Mouse (Mus musculus): ENCODE results near the gene Mobp. TPM values are rescaled to one million over a fixed set of nuclear protein-coding genes. Genes with fewer than 3 reads are reported as not detected.
A peak's percentile ranks its signal among the peaks of the same experiment; 100 is the strongest.
"Not testable (repeated sequence)": the region's sequence is repeated elsewhere in the genome, so short reads cannot be mapped to it uniquely, and the experiment has no call there.

Mobp gene
- polyA plus RNA-seq (2016; fragmentation: Nextera tagmentation; extraction: Ambion mirVana), result 0.53 and 0.93 TPM in 2 replicates

DNA sequence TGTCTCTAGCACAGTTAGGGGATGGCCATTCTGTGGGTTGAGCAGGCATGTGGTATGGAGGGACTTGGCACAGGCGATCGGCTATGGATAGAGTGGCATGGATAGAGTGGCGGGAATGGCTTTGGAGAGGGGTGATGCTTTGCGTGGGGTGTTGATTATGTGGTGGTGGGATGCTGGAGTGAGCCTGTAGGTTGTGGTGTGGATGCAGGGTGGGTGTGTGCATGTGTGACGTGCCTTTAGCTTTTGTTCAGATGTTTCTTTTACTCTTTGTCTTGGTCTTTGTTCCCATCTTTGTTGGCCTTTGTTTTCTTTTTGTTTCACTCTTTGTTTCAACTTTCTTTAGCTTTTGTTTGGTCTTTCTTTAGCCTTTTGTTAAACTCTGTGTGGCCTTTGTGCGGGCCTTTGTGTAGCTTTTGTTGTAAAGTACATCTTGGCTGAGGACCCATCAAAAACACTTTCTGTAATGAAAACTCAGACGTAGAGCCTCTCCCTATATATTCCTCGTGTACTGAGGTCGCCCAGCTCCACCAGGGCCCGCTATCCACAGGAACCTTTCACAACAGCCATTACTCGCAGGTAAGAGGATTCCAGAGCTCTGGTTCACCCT lies at the start of gene Mobp:
Mobp (plus strand) TSS at position 486 of the 607 bp plus-strand sequence.
- H3K27ac ChIP-seq (replicated peaks), result no peak within 1 kb of the TSS; the same call in 1 of the 2 replicates
- no peak within 1 kb of the TSS for H3K4me3 ChIP-seq
- H3K27me3 ChIP-seq (replicated peaks; ENCODE audit: low read depth, poor library complexity, severe bottlenecking), result peaks cover 3% of the 10 kb centered on the region; the same call in 1 of the 2 replicates
- no peaks in the 10 kb centered on the region for H3K36me3 ChIP-seq (replicated peaks)
- H3K4me1 ChIP-seq, result no peaks in the 10 kb centered on the region; the same call in 1 of the 2 replicates
- DNase-seq (ENCODE audit: low spot score), result no peak
- H3K9me3 ChIP-seq, result no peaks in the 10 kb centered on the region
- 61% methylated on average over 11 of the region's 11 CpGs for WGBS

DNA sequence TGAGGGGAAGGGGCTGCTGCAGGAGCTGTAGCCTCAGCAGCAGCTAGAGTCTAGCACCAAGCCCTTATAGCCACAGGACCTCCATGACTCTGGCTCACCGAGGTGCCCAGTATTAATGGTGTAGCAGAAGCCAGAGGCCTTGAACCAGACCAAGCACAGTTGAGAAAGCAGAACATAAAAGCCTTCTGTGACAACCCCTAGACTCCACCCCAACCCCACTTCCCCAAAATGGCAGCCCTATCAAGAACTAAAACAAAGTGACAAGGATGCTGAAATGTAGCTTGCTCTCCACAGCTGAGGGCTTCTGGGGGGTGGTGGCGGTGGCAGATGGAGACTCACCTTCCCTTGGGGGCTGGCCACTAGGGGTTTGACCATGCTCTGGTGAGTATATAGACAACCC lies 48.3 kb upstream of the Mobp start:
- no peak for DNase-seq (ENCODE audit: low spot score)
- H3K9me3 ChIP-seq, result peaks cover 25% of the 10 kb centered on the region; the same call in 1 of the 2 replicates
- no peak overlapping the region for H3K27ac ChIP-seq (replicated peaks)
- 96% methylated on average over 2 of the region's 2 CpGs for whole genome bisulfite sequencing
- H3K4me1 ChIP-seq, result 0 out of 2 replicates have a peak, but pooled peaks cover 4% of the 10 kb centered on the region
- H3K36me3 ChIP-seq (replicated peaks), result no peaks in the 10 kb centered on the region
- no peak overlapping the region for H3K4me3 ChIP-seq
- no peaks in the 10 kb centered on the region for H3K27me3 ChIP-seq (replicated peaks; ENCODE audit: low read depth, poor library complexity, severe bottlenecking)

DNA sequence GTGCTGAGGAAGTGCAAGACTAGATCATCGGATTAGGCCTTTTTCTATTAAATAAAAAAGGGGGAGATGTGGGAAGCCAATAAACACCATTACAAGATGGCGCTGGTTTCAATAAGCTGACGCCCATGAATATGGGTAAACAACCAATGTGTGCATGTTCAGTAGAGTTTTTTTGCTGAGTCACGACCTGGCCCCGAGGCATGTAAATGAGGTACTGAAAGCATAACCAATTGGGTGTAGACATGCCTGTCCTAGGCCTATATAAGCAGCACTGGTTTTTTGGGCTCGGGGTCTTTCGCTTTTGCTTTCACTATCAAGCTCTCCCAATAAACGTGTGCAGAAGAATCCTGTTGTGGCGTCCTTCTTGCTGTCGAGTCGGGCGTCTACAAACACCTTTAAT lies 40.6 kb upstream of the Mobp start:
- H3K4me3 ChIP-seq; H3K4me1 ChIP-seq; H3K9me3 ChIP-seq; H3K27ac ChIP-seq (replicated peaks); H3K36me3 ChIP-seq (replicated peaks); H3K27me3 ChIP-seq (replicated peaks; ENCODE audit: low read depth, poor library complexity, severe bottlenecking); DNase-seq (ENCODE audit: low spot score): not testable (repeated sequence)
- WGBS, result 94% methylated on average over 12 of the region's 12 CpGs

DNA sequence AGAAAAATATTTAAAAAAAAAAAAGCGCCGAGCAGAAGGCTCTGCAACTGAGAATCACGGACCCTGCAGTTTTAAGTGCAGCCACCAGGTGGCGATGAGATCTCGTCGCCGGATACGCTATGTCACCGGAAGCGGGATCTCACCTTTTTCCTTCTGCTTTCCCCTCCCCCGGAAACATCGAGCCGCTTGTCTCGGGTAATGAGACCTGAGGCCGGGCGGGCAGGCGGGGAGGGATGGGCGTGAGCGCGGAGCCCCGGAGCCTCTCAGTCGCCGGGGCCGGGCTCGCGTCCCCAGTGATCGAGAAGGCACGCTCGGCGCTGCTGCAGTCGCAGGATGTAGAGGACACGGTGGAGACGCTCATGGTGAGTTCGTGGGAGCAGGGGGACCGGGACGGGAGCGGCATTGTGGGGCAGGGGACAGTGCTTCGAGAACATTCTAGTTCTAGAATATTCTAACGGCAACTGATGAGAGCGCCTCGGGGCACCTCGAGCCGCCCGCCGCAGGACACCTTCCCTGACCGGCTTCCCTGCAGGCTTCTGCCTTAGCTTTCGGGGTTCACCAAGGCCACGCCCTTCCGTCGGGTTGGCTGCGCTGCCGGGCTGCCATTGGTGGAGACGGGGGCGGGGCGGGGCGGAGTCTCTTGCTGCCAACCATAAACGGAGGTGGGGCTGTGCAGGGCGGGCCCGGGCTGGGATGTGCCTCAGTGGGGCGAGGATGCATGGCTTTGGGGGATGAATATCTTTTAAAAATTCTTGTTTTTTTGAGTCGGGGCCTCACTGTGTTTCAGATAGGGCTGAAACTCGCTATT lies 39.1 kb upstream of the Mobp start, which contains the start of gene Slc25a38:
Slc25a38 (plus strand) TSS at position 164 of the 808 bp plus-strand sequence.
- peak within 1 kb of the TSS; percentile 81 for H3K4me3 ChIP-seq
- 2% methylated on average over 62 of the region's 62 CpGs for WGBS
- peak within 1 kb of the TSS; percentile 92 for H3K27ac ChIP-seq (replicated peaks)
- no peaks in the 10 kb centered on the region for H3K27me3 ChIP-seq (replicated peaks; ENCODE audit: low read depth, poor library complexity, severe bottlenecking)
- DNase-seq (ENCODE audit: low spot score), result peak; percentile 96
- H3K4me1 ChIP-seq, result peaks cover 9% of the 10 kb centered on the region; the same call in 1 of the 2 replicates
- no peaks in the 10 kb centered on the region for H3K36me3 ChIP-seq (replicated peaks)
- no peaks in the 10 kb centered on the region for H3K9me3 ChIP-seq

DNA sequence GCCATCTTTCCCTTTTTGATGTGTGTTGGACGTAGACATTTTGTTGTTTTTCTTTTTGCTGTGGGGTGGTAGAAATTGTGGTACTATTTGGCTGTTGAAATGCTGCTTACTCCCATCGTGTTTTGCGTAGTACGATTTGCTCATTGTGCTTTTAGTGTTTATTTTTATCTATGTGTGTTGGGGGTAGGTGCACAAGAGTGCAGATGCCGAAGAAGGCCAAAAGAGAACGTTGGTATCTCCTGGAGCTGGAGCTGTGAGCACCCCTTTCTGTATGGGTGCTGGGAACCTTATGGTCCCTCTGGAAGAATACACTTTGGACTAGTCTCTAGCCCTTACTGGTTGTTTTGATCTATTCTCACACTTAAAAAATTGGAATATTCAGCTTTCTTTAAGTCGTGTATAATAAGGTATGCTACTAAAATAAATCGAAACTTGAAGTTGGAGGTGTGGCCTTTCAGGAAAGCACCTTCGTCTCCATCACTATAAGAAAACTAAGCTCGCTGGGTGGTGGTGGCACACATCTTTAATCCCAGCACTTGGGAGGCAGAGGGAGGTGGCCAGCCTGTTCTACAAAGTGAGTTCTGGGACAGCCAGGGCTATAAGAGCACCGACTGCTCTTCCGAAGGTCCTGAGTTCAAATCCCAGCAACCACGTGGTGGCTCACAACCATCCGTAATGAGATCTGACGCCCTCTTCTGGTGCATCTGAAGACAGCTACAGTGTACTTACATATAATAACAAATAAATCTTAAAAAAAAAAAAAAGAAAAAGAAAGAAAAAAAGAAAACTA lies 38.2 kb upstream of the Mobp start:
- 79% methylated on average over 15 of the region's 15 CpGs for WGBS
- H3K27ac ChIP-seq (replicated peaks), result peak overlapping the region; percentile 92

DNA sequence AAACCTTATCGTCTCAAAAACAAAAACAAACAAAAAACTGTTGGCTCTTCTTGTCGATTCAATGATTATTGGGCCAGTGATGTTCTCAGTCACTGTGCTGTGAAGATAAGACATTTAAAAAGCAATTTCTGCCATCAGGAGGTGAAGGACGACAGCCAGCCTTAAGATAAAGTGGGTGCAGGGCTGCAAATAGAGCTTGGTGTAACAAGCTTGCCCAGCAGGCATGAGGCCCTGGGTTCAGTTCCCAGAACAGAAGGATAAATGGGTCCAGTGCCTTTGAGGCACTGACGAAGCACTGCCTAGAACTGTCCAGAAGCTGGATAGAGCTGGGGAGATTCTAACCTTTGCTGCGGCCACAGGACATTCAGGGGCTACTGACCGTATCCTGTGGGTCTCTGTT lies 37.0 kb upstream of the Mobp start:
- Histone ChIP-seq H3K4me1 (peaks cover 9% of the 10 kb centered on the region; the same call in 1 of the 2 replicates), H3K27me3 (replicated peaks; ENCODE audit: low read depth, poor library complexity, severe bottlenecking) (no peaks in the 10 kb centered on the region), H3K4me3 (no peak overlapping the region), H3K27ac (replicated peaks) (no peak overlapping the region), H3K36me3 (replicated peaks) (peaks cover 7% of the 10 kb centered on the region), H3K9me3 (no peaks in the 10 kb centered on the region)
- no peak for DNase-seq (ENCODE audit: low spot score)
- WGBS, result 94% methylated on average over 6 of the region's 6 CpGs

More for the DNA sequence above, 38.2 kb upstream of the Mobp start:
- Histone ChIP-seq H3K4me3 (peak overlapping the region; percentile 81), H3K36me3 (replicated peaks) (no peaks in the 10 kb centered on the region), H3K9me3 (no peaks in the 10 kb centered on the region), H3K27me3 (replicated peaks; ENCODE audit: low read depth, poor library complexity, severe bottlenecking) (no peaks in the 10 kb centered on the region), H3K4me1 (peaks cover 9% of the 10 kb centered on the region; the same call in 1 of the 2 replicates)
- no peak for DNase-seq (ENCODE audit: low spot score)

DNA sequence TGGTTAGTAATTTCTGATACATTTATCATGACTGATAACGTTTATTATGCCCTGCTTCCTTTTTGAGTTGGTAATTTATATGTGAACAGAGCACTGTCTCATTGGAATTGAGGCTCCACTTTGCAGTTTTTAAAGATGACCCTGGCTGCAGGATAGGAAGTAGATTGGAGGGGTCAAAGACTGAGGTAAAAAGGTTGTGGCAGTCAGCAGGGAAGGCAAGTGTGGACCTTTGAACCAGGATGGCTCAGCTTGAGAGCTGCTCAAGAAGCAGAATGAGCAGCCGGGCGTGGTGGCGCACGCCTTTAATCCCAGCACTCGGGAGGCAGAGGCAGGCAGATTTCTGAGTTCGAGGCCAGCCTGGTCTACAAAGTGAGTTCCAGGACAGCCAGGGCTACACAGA lies 36.1 kb upstream of the Mobp start:
- no peaks in the 10 kb centered on the region for H3K27me3 ChIP-seq (replicated peaks; ENCODE audit: low read depth, poor library complexity, severe bottlenecking)
- H3K4me3 ChIP-seq, result no peak overlapping the region
- peaks cover 17% of the 10 kb centered on the region for H3K36me3 ChIP-seq (replicated peaks)
- 98% methylated on average over 7 of the region's 7 CpGs for whole genome bisulfite sequencing
- H3K4me1 ChIP-seq, result peaks cover 9% of the 10 kb centered on the region; the same call in 1 of the 2 replicates
- no peak for DNase-seq (ENCODE audit: low spot score)
- no peak overlapping the region for H3K27ac ChIP-seq (replicated peaks)
- H3K9me3 ChIP-seq, result no peaks in the 10 kb centered on the region

DNA sequence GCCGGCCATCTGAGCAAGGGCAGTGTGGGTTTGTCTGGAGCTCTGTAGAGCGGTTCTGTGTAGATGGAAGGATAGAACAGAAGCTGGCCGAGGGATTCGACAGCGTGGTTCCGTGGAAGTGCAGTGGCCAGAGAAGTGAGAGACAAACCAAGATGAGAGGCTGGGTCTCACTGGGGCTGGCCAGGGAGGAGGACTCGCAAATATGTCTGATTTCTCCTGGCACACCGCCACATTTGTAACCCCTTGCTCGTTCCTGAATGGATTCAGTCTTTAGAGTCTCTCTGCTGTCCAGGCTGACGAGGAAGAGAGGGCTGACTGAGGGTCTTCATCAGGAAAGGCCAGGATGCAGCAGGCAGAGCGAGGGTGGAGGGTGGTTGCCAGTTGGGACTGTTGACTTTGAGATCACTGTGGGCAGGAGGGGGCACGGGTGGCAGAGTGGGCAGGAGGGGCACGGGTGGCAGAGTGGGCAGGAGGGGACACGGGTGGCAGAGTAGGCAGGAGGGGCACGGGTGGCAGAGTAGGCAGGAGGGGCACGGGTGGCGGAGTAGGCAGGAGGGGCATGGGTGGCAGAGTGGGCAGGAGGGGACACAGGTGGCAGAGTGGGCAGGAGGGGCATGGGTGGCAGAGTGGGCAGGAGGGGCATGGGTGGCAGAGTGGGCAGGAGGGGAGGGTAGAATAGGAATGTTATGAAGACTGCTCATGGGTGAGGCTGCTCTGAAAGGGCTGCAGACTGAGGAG lies 35.3 kb upstream of the Mobp start:
- Histone ChIP-seq H3K27ac (replicated peaks) (peak overlapping the region; percentile 37; the same call in 1 of the 2 replicates), H3K36me3 (replicated peaks) (peaks cover 25% of the 10 kb centered on the region), H3K4me3 (no peak overlapping the region), H3K4me1 (peaks cover 9% of the 10 kb centered on the region; the same call in 1 of the 2 replicates), H3K9me3 (no peaks in the 10 kb centered on the region), H3K27me3 (replicated peaks; ENCODE audit: low read depth, poor library complexity, severe bottlenecking) (no peaks in the 10 kb centered on the region)
- 92% methylated on average over 17 of the region's 17 CpGs for WGBS
- DNase-seq (ENCODE audit: low spot score), result no peak

DNA sequence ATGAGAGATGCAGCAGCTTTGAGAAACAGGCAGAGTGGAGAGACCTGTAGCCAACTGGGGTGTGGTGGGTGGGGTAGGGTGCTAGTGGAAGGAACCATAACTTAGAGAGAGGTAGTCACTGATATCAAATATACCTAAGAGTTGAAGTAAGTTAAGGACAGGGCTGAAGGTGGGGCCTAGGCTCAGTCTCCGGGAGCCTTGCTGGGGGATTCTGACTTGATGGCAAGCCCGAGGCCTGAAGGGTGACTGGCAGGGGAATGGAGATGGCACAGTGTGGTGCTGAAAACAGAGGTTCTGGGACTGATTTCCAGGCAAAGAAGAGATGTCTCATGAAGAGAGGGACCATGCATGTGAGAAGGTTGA lies 34.7 kb upstream of the Mobp start:
- peaks cover 9% of the 10 kb centered on the region; the same call in 1 of the 2 replicates for H3K4me1 ChIP-seq
- DNase-seq (ENCODE audit: low spot score), result no peak
- WGBS, result 85% methylated on average over 2 of the region's 2 CpGs
- no peaks in the 10 kb centered on the region for H3K9me3 ChIP-seq
- peak overlapping the region; percentile 37; the same call in 1 of the 2 replicates for H3K27ac ChIP-seq (replicated peaks)
- H3K4me3 ChIP-seq, result no peak overlapping the region
- no peaks in the 10 kb centered on the region for H3K27me3 ChIP-seq (replicated peaks; ENCODE audit: low read depth, poor library complexity, severe bottlenecking)
- H3K36me3 ChIP-seq (replicated peaks), result peaks cover 30% of the 10 kb centered on the region

DNA sequence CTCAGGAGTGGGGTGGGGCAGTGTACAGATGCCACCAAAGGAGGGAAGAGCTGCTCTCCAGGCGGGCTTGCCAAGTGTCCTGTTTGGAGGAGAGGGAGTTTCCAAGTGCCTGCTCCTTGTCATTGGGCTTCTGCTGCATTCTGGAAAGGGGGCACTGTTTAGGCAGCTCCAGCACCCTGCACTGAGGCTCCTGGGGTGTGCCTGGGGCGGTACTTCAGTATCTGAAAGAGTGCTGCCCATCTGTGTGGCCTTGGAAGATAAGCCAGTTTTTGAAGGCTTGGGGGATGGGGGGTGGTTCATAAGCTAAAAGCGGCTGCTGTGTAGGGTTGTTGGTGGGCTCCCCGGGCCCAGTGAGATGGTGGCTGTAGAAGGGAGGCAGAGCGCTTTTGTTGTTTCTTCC lies 33.9 kb upstream of the Mobp start:
- WGBS, result 82% methylated on average over 5 of the region's 5 CpGs
- Histone ChIP-seq H3K27me3 (replicated peaks; ENCODE audit: low read depth, poor library complexity, severe bottlenecking) (no peaks in the 10 kb centered on the region), H3K36me3 (replicated peaks) (peaks cover 39% of the 10 kb centered on the region), H3K9me3 (no peaks in the 10 kb centered on the region), H3K4me3 (no peak overlapping the region), H3K27ac (replicated peaks) (no peak overlapping the region), H3K4me1 (peaks cover 9% of the 10 kb centered on the region; the same call in 1 of the 2 replicates)
- DNase-seq (ENCODE audit: low spot score), result no peak

DNA sequence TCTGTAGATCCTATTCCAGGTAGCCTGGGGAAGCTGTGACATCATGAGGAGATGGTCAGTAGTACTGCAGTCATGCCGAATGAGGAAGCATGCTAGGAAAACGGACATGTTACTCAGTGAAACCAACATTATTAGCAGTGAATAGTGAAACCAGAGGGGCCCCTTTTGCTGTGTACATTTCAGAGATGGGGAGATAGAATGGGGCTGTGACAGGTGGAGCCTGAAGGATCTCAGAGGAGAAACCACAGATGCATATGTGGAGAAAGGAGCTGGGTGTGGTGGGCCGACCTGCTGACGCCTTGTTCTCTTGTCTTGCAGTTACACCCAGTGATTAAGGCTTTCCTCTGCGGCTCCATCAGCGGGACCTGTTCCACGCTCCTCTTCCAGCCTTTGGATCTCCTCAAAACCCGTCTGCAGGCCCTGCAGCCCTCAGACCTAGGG lies 33.3 kb upstream of the Mobp start:
- no peaks in the 10 kb centered on the region for H3K27me3 ChIP-seq (replicated peaks; ENCODE audit: low read depth, poor library complexity, severe bottlenecking)
- no peaks in the 10 kb centered on the region for H3K9me3 ChIP-seq
- WGBS, result 86% methylated on average over 8 of the region's 8 CpGs
- peaks cover 45% of the 10 kb centered on the region for H3K36me3 ChIP-seq (replicated peaks)
- no peak for DNase-seq (ENCODE audit: low spot score)
- peaks cover 2% of the 10 kb centered on the region; the same call in 1 of the 2 replicates for H3K4me1 ChIP-seq
- peak overlapping the region; percentile 30; the same call in 1 of the 2 replicates for H3K27ac ChIP-seq (replicated peaks)
- no peak overlapping the region for H3K4me3 ChIP-seq
